Mouse (Mus musculus): ENCODE measurements around the gene Slc41a3.
"Not testable (repeated sequence)": the region's sequence is repeated elsewhere in the genome, so short reads cannot be mapped to it uniquely, and the experiment has no call there.

The Slc41a3 gene

DNA sequence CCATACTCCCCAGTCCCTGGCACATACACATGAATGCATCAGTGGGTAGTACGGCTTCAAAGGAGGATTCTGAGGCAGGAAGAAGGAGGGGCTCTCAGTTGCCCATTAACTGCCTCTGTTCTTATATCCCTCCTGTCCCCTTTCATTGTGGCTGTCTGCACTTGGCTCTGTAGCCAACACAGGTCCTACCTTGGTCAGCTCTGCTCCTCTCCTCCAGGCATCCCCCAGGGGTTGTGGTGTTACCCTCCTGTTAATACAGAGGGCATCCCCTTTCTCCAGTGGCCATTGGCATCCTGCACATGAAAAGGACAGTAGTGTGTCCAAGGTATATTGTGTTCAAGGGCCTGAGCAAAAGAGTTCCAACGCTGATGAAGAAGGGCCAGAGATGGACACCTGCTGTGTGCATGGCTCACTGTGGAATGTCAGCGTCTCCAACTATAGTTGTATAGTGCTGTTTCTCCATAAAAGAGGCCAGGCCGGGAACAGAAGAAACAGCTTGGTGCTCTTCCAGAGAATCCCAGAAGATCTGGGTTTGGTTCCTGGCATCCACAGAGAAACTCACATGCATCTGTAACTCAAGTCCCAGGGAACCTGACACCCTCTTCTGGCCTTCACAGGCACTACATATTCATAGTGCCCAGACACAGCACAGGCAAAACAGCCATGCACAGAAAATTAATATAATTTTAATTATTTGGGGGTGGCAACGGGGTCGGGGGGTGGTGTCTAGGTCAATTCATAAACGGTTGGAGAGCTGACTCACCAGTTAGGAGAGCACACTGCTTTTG lies 20.9 kb downstream of the Slc41a3 start:
- DNase-seq = no peak

DNA sequence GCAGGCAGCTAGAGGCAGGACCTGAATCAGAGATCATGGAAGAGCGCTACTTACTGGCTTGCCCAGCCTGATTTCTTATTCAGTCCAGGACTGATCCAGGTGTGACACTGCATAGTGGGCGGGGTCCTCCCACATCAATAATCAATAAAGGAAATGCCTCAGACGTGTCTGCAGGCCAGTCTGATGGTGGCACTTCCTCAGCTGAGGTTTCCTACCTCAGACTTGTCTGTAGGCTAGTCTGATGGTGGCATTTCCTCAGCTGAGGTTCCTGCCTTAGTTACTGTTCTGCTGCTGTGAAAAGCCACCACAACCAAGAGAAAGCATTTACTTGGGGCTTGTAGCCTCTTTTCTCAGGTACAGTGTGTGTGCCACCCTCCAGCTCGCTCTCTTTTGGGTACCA lies 23.0 kb downstream of the Slc41a3 start:
- no peak for DNase-seq

DNA sequence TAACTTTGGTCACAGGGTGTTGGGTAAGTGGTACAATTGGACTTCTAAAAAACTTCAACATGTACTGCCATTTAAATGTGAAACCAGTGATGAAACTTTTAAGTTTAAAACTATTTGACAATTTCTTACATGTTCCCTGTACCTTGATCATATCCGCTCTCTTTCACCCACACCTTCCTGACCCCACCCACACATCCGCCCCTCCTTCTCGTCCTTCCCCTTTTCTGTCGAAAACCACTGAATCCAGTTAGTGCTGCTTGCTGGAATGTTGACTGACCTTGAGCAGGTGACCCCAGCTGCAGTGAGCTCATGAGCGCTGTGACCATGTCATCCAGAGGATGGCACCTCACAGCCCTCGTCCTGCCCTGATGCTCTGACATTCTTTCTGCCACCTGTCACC lies 25.0 kb downstream of the Slc41a3 start:
- no peak for DNase-seq

DNA sequence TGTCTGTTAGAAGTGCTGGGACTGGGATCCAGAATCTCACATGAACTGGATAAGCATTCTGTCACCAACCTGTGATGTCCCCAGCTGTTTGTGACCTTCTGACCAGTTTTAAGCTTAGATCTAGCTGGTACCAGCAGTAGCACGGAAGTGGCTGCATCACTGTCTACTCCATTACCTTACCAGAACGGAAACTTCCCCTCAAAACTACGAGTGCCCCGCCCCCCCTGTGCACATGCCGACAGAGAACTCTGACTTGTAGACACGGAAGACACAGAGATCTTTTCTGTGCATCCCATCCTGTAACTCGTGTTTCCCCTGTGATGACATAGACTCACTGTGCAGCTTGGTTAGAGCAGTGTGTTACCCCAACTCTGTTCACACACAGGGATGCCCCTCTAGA lies 25.9 kb downstream of the Slc41a3 start:
- no peak for DNase-seq

DNA sequence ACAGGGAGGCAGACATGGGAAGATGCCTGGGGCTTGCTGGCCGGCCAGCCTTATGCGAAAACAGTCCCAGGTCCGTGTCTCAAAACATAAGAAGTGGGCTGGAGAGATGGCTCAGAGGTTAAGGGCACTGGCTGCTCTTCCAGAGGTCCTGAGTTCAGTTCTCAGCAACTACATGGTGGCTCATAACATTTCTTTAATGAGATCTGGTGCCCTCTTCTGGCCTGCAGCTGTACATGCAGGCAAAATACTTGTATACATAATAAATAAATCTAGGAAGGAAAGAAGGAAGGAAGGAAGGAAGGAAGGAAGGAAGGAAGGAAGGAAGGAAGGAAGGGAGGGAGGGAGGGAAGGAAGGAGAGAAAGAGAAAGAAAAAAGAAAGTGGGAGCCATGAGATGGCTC lies 28.0 kb downstream of the Slc41a3 start:
- not testable (repeated sequence) for DNase-seq

DNA sequence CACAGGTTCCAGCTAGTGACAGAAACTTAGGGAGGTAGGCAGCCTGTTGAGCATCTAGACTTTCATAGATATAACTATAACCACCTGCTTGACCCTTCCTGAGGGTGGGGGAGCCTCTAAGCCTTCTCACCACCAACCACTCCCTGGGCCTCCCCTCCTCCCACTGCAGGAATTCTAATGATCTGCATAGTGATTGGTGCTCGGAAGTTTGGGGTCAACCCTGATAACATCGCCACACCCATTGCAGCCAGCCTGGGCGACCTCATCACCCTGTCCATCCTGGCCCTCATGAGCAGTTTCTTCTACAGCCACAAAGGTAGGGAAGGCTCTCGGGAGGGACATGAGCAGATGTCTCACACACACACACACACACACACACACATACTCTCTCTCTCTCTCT lies 30.6 kb downstream of the Slc41a3 start:
- DNase-seq = no peak

DNA sequence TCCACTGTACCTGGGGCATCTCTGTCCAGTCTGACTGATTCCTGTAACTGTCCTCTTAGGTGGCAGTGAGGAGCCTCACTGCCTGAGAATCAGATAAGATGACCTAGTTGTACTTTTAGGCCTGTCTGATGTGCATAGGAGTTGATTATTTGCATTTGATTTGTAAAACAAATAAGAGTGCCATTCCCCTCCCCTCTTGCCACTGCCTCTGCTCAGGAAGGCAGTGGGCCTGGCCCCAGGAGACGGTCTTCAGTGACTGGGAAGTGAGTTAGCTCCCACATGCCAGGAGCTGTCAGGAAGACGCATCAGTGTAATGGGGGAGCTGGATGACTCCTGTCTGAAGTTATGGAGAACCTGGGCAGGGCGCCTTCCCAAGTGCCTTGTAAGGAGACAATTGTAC lies 31.1 kb downstream of the Slc41a3 start:
- no peak for DNase-seq

DNA sequence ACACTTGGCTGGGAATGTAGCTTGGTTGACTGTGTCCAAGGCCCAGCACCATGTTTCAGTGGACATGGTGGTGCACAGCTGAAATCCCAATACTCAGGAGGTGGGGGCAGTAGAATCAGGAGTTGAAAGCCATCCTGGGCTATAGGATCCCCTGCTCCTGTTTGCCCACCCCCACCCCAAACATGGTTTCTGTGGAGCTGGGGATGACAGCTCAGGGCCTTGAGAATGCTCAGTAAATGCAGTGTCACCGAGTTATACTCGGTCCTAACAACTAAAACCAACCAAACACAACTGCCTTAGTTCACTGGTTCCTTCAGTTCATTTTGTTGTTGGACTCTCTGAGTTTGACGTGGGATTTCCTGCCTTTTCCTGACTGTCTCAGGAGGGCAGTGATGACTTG lies 38.5 kb downstream of the Slc41a3 start:
- DNase-seq = no peak

DNA sequence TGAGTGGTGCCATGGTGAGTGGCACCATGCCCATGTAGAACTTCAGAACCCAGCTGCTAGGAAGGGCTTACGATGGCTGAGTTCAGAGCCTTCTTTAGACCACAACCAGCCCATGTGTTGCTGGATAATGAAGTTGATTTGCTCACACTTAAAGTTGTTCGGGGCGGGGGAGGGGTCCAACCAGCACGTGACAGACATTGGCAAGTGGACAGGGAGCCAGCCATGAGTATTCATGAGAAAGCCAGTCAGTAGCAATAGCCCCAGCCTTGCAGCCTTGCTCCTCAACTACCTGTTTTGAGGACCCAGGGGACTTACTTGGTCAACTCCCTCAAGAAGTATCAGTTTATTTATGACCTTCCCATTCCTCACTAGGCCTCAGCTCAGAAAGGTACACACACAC lies 40.4 kb downstream of the Slc41a3 start:
- DNase-seq = no peak

DNA sequence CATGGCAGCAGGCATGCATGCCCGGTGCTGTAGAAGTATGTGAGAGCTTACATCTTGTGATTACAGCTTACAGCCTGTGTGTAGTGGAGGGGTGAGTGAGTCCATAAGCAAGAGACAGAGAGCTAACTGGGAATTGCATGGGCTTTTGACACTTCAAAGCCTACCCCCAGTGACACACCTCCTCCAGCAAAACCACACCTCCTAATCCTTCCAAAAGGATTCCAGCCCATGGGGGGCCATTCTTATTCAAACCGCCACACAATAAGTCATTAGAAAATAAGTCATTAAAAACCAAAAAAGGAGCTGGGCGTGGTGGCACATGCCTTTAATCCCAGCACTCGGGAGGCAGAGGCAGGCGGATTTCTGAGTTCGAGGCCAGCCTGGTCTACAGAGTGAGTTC lies 43.9 kb downstream of the Slc41a3 start:
- no peak for DNase-seq

DNA sequence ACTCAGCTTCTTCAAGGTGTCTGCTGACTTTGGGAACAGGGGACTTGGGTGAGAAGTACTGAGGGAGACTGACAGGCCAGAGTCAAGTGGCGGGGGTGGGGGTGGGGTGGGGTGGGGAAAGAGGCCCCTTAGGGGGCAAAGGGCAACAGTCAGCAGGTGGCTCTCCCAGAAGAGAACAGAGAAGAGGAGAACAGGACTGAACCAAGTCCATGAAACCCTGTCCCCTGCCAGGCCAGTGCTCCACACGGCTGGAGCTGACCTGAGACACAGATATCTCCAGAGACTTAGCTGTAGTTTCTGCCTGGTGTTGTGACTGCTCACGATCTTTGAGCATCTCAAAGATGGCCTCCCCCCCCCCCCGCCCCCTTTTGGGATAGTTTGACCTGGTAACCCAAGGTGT lies 44.8 kb downstream of the Slc41a3 start:
- no peak for DNase-seq

DNA sequence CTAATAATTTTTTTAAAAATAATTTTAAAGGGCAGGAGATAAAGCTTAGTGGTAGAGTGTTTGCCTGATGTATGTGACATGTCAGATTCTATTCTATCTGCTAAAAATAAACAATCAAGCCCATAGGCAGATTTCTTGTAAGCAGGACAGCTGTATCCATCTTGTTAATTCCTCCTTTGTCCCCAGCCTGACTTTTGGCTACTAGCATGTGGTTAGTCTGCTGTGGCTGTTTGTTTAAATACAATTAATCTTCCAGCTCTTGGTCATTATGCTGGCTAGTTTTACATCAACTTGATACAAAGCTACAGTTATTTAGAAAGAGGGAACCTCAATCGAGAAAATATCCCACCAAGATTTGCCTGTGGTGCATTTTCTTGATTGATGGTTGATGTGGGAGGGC lies 46.1 kb downstream of the Slc41a3 start:
- DNase-seq = no peak

DNA sequence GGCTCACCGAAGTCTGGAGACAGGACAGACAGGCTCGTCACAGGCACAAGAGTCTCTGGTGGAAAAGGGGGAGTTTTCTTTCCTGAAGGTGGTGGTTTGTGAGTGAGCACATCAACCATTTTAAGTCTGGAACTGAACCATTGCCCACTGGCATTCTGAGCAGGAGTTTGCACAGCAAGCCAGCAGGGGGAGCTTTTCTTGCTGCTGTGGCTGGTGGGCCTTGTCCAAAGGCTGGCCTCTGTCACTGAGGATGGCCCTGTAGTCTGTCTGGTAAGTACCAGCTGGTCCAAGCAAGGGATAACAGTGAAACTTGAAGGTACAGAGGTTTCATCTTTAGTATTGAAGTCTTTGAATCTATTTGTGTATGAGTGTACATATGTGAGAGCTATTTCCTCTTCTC lies 49.2 kb downstream of the Slc41a3 start:
- peak; percentile 61 to 63 for DNase-seq

DNA sequence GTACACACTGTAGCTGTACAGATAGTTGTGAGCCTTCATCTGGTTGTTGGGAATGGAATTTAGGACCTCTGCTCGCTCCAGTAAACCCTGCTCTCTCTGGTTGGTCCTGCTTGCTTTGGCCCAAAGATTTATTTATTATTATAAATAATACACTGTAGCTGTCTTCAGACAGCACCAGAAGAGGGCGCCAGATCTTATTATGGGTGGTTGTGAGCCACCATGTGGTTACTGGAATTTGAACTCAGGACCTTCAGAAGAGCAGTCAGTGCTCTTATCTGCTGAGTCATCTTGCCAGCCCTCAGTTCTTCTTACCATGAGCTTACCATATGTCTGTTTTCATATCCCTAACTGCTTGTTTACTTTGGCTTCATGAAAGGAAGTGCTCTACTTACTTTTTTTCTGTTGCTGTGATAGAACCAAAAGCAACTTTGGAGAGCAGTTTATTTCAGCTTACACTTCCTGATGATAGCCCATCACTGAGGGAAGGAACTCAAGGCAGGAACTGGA lies 51.9 kb downstream of the Slc41a3 start:
- DNase-seq = peak in 1 of 2 experiments; percentile 29

DNA sequence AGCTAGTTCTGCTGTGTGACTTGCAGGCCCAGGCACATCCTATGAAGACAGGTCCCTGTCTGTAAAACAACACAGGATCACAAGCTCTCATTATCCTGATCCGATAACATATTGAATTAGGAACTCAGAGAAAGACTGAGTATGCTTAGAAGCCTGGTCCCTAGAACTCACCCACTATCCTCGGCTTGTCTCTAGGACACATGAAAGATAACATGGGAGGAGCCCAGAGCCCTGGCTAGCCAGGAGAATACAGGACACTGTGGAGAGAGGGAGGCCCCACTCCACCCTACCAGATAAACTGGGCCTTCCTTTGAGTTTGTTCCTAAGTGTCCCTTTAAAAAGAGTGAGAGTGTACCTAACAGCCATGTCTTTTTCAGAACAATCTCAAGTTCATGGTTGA lies 55.4 kb downstream of the Slc41a3 start:
- DNase-seq = no peak

DNA sequence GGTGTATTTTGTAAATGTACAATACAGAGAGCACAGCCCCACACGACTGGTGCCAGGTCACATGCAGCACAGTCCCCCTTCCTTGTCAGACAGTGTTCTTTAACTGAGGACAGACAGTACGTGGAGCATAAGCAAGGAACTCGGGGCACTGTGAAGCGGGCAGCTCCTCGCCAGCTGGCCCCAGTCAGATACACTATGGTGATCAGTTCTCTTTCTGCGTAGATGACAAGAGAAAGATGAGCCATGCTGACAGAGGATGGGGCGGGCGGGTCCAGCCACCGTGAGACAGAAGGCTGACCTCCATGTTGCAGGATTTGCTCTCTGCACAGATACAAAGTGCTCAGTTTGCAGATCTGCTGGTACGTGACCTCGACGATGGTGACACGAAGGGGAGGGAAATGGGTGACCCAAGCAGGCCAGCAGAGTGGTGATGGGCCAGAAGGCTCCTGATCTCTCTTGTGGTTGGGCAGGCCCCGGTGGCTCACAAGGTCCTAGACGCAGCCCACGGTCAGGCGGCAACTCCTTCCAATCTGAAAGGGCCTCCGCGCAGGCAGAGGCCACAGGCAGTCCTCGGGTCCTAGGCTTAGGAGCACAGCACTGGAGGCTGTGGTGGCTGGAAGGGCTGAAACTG lies 56.0 kb downstream of the Slc41a3 start:
- no peak for DNase-seq

DNA sequence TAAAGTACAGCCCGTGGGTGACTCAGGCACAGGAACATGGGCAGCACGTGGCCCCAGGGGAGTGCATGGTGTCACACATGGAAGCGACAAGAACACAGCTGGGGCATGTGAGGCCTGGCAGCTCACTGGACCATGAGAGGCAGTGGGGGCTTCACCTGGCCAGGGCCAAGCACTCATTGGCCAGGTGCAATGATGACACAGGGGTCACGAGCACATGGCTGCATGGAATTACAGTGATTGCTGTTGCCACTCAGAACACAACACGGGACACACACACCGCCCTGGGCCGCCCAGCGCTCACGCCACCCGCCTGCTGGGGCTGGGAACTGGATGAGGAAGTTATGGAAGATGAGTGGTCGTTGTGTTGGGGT lies 56.5 kb downstream of the Slc41a3 start:
- DNase-seq = no peak

DNA sequence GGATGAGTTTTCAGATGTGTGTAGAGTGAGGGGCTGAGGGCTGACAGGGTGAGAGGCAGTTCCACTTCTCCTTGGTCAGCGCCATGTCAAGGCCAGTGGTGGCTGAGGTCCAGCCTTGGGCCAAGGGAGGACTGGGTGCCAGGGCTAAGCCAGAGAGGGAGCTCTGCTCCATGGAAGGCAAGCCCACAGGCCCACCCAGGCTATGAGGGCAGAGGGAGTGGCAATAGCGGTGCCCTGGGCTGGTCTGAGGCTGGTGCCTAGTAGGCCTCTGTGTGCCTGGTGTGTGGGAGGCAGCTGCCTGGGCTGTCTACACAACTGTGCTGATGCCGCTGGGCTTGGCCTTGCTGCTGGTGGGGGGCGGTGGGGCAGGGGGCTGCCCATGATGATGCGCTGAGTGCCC lies 57.6 kb downstream of the Slc41a3 start:
- no peak for DNase-seq

DNA sequence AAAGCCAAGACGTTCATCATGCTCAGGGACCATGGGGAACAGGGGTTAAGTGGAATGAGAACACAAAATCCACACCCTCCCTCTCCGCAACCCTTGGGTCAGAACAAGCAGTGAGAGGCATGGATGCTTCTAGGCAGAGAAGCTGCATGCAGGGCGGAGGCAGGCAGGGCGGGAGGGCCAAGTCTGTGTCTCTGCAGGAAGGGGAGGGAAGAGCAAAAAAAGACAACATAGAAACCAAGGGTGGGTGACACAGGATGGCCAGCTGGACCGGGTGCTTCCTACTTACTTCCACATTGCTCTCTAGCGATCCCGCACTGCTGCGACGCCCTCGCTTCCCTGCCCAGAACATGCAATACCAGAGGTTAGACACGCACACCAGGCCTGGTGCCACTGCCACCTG lies 59.2 kb downstream of the Slc41a3 start:
- no peak for DNase-seq

DNA sequence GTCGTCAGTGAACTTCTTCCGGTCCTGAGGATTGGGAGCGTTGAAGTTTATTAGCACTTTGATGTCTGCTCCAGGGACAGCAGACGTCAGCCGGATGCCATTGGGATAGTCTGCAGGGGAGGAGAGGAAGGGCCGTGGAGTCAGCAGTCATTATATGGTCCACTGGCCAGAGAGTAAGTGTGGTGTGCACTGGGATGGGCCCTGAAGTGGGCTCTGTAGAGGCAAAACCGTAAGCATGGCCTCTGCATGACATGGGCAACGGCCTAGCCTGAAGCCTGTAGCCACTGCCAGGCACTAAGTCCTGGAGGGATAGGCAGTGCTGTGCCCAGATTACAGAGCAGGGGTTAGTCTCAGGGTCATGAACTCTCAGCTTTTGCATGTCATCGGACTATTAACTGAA lies 64.2 kb downstream of the Slc41a3 start:
- no peak for DNase-seq

DNA sequence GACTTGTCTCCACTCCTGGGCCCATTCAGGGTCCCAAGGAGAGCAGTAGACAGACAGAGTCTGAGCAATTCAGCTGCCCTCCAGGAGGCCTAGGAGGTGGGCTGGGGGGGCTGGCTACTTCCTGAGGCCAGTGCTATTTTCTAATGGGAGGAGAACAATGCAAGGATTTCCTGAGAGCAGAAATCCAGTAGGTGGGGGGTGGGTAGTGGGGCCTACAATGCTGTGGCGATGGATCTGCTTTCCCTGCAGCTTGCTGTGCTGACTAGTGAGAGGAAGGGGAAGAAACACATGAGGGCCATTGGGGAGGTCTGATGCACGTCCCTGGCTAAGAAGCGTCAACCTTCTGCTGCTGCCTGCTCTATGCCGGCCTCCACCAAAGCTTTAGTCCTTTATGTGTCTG lies 74.2 kb downstream of the Slc41a3 start:
- no peak for DNase-seq

DNA sequence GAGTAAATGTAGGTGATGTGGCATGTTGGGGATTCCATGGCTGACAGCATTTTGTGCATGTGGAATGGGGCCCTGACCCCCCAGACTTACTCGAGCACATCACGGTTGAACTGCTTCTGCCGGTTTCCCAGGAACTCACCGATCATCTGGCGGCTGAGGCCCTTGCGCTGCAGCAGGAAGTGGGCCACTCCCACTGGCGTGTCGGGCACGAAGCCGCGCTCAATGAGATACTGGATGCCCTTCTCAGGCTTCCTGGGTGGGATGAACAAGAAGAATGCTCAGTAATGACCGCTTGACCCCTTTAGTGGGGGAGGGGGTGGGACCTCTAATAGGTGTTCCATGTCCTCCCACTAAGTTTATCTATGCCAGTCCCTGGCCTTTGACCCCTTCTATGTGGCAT lies 75.9 kb downstream of the Slc41a3 start:
- DNase-seq = no peak

DNA sequence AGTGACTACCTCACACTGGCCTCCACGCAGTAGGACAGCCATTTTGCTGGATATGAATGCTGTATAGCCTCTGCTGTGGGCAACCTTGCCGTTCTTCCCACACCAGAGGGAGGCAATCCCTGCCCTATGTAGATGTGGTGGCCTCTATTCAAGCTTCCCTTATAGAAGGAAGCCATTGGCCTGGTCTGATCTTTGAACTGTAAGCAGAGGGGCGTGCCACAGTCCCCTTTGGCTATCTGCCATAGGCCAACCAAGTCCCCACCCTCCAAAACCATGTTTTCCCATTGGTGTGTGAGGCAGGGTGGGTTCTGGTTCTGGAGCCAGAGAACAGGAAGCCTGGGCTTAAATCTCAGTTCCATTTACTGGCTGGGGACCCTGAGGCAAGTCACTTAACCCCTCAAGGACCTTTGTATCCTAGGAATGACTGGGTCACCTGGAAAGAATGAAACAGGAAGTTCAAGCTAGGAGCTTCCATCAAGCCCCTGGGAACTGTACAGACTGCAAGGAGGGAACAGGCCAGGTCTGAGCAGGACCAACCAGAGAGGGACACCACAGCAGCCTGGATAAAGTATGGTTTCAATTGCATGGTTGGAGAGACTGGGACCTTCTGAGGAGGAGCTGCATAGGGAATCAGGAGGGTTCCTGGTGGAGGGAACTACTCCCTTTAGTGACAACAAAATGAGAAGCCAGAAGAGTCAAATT lies 79.5 kb downstream of the Slc41a3 start:
- no peak for DNase-seq

DNA sequence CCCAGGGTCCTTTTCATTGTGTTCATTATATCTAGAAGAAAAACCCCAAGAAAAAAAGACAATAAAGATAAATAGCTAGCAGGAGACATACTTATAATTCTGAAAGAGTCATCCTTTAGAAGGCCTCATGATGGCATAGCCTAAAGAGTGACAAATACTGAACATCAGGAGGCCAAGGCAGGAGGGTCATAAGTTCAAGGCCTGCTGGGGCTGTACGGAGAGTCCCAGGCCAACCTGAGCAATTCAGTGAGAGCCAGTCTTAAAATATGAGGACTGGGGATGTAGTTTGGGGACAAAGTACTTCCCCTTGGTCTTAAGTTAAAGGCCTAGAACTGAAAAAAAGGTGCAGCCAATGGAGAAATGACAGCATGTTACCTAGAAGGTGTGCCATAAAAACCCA lies 82.3 kb downstream of the Slc41a3 start:
- DNase-seq = no peak

Data from cerebellum, postnatal 36 days (tissue).